Mouse (Mus musculus): Measurements from ENCODE around the gene Cpeb1.

Cpeb1 gene

DNA sequence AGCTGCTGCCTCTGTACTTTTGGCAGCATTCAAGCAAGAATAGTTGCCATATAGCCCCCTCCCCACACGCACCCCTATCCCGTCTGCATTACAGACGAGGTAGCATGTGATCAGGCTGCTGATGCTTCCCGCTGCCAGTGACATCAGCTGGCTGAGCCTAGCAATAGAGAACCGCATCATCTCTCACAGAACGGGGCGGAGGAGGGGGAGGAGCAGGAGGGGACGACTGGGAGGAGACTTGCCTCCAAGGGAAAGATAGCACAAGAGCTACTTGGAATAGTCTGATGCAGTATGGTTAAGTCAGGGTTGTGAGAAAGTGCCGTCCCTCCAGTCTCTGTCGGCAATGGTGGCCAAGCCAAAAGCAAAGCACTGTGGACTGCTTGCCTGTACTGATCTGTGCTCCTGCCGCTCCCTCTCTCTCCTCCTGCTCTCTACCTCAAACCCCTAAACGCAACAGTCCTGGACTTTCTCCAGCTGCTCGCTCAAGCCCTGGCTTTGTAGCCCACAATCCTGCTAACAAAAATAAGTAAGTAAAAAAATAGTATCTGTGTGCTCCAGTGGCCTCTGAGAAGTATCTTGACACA is 82.8 kb downstream of the Cpeb1 start:
- in situ Hi-C loops (cut with MboI; ENCODE audit: low sequenced_read_pairs): no loop called here

DNA sequence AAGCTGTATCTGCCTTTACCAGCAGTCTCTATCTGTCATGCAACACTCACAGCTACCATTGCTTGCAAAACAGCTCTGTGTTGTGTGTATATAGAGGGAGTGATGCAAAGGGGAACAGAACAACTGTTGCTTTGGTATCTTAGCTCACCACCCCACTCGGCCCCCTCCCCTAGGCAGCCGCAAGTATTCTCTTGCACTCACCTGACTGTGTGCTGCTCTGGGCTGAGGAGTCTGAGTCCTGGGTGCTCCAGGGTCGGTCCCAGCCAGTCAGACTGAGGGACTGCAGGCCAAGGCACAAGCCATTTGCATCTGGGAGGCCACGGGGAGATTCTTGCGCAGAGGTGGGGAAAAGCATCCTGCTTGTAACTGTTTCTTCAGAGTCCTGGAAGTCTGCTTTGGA is 83.5 kb downstream of the Cpeb1 start:
- in situ Hi-C loops (cut with MboI; ENCODE audit: low sequenced_read_pairs): no loop called here

- in situ Hi-C loops (cut with MboI; ENCODE audit: low sequenced_read_pairs): no loop called here
Measured at GRCm38 (mm10) chr7:81369724-81370123, 85.5 kb downstream of the Cpeb1 start.

- in situ Hi-C loops (cut with MboI; ENCODE audit: low sequenced_read_pairs): no loop called here
Measured at GRCm38 (mm10) chr7:81367946-81368345, 87.3 kb downstream of the Cpeb1 start.

DNA sequence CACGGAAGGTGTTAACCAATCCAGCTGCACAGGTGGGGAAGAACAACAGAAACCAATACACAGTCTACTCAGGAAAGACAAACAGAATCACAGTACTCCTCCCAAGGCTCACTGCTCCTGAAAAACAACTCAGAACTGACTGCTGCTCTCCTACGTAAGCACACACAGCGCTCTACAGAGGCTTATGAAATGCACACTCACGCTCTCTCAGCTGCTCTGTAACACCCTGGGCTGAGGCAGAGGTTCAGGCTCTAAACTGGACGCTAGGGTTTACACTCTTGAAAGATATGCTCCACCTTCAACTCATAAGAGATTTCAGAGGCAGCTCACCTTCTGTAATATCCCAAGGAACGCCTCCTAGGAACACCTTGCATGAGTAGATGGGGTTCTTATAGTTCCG is 98.3 kb downstream of the Cpeb1 start:
- in situ Hi-C loops (cut with MboI; ENCODE audit: low sequenced_read_pairs): no loop called here

GRCm38 (mm10) chr7:81356360-81356759 is 98.9 kb downstream of the Cpeb1 start:
- in situ Hi-C loops (cut with MboI; ENCODE audit: low sequenced_read_pairs): no loop called here

DNA sequence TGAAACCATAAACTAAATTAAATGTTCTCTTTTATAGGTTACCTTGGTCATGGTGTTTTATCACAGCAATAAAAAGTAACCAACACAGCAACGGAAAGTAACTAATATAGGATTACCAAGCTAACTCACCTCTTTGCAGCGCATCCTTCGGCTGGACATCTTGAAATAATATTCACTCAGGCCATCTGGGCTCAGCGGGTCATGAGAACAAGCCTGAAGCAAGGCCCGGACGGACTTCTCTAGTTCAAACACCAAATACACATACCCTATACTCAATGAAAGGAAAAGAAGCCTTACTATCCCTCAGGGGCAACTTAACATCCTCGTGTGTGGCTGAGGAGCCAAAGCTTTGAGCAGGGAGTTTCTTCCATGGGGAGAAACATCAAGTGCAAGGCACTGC is 99.5 kb downstream of the Cpeb1 start:
- in situ Hi-C loops (cut with MboI; ENCODE audit: low sequenced_read_pairs): no loop called here

DNA sequence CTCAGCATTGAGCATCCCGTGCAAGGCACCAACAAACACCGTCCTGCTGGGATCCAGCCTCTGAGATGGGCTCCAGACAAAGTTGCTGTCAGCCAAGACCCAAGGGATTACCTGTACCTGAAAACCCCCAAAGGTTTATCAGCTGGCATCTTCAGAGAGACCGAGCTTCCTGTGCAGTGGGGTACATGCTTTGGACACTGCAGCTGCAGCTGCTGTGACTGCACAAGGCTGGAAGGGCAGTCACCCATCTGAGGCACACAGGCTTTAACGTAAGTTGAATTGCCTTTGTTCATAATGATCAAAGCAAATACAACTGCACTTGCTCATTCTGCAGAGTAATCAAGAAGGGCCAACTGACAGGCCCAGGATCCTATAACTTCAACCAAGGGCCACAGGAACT is 103.4 kb downstream of the Cpeb1 start:
- in situ Hi-C loops (cut with MboI; ENCODE audit: low sequenced_read_pairs): no loop called here

- in situ Hi-C loops (cut with MboI; ENCODE audit: low sequenced_read_pairs): no loop called here
Measured at GRCm38 (mm10) chr7:81348206-81348605, 107.1 kb downstream of the Cpeb1 start.

GRCm38 (mm10) chr7:81345447-81346170 is 109.7 kb downstream of the Cpeb1 start:
- in situ Hi-C loops (cut with MboI; ENCODE audit: low sequenced_read_pairs): no loop called here

DNA sequence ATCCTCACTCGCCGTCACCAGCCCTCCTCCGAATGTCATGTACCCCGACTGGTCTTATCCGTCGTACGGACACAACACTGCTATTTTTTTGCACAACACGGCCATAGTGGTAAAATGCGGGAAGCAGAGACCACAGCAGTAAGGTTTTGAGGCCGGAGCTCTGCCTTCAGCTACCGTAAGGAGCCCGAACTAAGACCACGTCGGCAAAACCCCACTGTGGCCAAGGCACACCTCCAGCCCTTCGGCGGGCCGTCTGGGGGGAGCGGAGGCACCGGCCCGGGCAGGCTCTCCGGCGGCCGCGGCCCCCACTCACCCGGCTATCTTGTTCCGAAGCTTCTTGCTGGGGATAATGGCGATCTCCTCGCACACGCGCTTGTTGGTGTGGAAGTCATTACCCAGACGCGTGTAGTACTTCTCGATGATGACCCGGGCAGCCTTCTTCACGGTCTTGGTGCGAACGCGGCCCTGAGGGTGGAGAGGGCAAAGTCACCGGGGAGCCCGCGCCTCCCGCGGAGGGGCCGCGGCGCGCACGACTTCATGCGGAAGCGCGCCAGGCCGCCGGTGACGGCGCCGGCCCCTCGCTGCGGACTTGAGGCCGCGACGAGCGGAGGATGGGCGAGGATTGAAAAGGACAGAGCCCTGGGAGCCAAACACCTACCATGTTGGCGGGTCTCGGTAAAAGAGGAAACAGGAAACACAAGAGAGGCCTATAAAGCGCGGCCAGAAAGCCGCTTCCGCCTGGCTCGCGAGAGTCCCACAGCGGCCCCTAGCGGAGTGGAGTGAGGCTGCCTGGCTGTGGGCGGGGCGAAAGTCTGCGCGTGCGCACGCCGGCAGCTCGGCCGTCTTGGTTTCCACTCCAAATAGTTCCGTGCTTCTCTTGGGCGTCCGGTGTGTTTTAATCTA is 110.5 kb downstream of the Cpeb1 start, which contains the start of gene Rps17:
Gene Rps17 (minus strand): TSS at position 711 of the 903 bp plus-strand sequence.
- in situ Hi-C loops (cut with MboI; ENCODE audit: low sequenced_read_pairs): no loop called here

GRCm38 (mm10) chr7:81343831-81344230 is 111.4 kb downstream of the Cpeb1 start:
- in situ Hi-C loops (cut with MboI; ENCODE audit: low sequenced_read_pairs): no loop called here

DNA sequence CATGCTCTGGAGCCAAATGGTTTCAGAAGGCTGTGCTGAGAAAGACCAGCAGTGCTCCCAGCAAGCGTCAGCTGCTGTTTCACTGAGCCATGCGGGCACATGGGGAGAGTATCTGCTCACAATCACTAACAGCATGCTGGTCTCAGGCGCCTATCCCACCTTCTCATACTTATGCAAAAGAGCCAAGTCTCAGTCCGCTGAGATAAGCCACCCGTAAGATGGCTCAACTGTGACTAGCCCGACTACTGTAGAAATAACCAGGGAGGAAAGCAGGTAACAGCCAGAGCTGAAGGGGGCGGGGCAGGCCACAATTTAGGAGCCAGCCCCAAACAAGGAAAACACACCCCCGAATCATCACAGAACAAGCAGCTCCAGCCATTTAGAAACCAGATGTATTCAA is 111.9 kb downstream of the Cpeb1 start:
- in situ Hi-C loops (cut with MboI; ENCODE audit: low sequenced_read_pairs): no loop called here

- in situ Hi-C loops (cut with MboI; ENCODE audit: low sequenced_read_pairs): no loop called here
Measured at GRCm38 (mm10) chr7:81342356-81343094, 112.7 kb downstream of the Cpeb1 start.

GRCm38 (mm10) chr7:81341563-81341962 is 113.7 kb downstream of the Cpeb1 start:
- in situ Hi-C loops (cut with MboI; ENCODE audit: low sequenced_read_pairs): no loop called here

GRCm38 (mm10) chr7:81339783-81340182 is 115.5 kb downstream of the Cpeb1 start:
- in situ Hi-C loops (cut with MboI; ENCODE audit: low sequenced_read_pairs): no loop called here

GRCm38 (mm10) chr7:81338522-81338873 is 116.8 kb downstream of the Cpeb1 start:
- in situ Hi-C loops (cut with MboI; ENCODE audit: low sequenced_read_pairs): no loop called here

- in situ Hi-C loops (cut with MboI; ENCODE audit: low sequenced_read_pairs): no loop called here
Measured at GRCm38 (mm10) chr7:81337785-81338521, 117.3 kb downstream of the Cpeb1 start.

DNA sequence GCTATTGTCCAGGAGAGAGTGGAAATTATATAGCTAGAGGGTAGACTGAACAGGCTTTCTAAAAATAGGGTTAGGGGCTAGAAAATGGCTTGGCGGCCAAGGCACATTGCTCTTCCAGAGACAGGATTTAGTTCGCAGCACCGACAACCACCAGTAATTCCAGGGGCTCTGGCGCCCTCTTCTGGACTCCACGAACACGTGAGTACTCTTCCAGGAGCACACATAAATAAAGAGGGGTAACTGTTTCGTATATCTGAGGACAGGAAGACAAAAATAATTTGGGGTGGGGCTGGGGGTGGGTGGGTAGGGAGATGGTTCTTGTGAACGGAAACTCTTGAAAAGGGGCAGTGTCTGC is 118.9 kb downstream of the Cpeb1 start:
- in situ Hi-C loops (cut with MboI; ENCODE audit: low sequenced_read_pairs): no loop called here

DNA sequence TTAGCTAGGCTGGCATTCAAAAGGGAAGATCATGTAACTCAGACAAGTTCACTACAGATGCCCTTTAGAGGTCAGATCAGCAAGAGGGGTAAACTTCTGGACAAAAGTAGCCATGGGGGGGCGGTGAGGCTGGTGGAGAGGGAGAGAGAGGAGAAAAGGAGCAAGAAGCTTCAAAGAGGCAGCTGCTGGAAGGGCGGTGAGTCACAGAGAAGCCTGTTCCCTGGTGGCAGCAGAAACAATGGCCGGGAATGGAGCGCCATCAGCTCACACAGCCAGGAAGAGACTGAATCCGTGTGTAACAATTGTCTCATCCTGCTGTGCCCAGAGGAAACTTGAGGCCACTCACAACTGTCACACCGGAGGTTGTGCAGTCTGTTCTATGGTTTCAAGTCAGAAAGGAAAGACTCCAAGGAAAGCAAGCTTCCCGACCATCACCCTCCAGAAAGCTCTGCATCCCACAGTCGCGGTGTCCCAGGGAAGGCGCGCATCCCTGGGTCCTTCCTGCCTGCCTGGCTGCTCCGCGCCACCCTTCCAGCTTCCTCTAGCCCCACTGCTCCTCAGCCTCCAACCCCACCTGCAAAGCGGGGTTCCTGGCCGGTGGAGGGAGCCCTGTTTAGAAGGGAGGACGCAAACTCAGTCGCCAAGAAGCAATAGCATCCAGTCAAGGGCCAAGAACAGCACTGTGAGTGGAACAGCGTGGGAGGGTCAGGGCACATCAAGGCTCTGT is 119.4 kb downstream of the Cpeb1 start:
- in situ Hi-C loops (cut with MboI; ENCODE audit: low sequenced_read_pairs): no loop called here

All from CH12F3 (cell line).